Mouse (Mus musculus) olfactory bulb, adult 2 months (tissue): ENCODE data around the gene Sh3bp2. TPM values are rescaled to one million over a fixed set of nuclear protein-coding genes. Genes with fewer than 3 reads are reported as not detected.
"Not testable (repeated sequence)": the region's sequence is repeated elsewhere in the genome, so short reads cannot be mapped to it uniquely, and the experiment has no call there.

ENCODE experiments used
- H3K27ac ChIP-seq: fragments of 200-500 bp; 2 replicates; pipeline ENCODE4 v1.5.1; 2012; ENCODE audit warnings: low read depth, low read length; ENCODE audit not compliant: insufficient read depth
- H3K4me1 ChIP-seq: fragments of 200-500 bp; 2 replicates; pipeline ENCODE4 v1.6.1; 2012; ENCODE audit warnings: low read length; ENCODE audit not compliant: control insufficient read depth, insufficient read depth
- H3K4me3 ChIP-seq: fragments of 200-500 bp; 2 replicates; pipeline ENCODE4 v1.5.1; 2012; ENCODE audit warnings: mild to moderate bottlenecking, low read depth, low read length, moderate library complexity; ENCODE audit not compliant: insufficient read depth
- CTCF ChIP-seq: fragments of 200-500 bp; IDR thresholded peaks from 2 replicates; pipeline ENCODE4 v1.5.1; 2012; ENCODE audit warnings: low read depth, mild to moderate bottlenecking, low read length, moderate library complexity; ENCODE audit not compliant: insufficient read depth
- POLR2A ChIP-seq: fragments of 200-500 bp; IDR thresholded peaks from 2 replicates; pipeline ENCODE4 v1.6.1; 2012; ENCODE audit warnings: mild to moderate bottlenecking, low read depth, low read length, moderate library complexity; ENCODE audit not compliant: insufficient read depth
- WGBS: fragments of 180-500 bp; shearing (Covaris S2); methylation state at CpG from one replicate; pipeline ENCODE4 v1.1.7; 2018; 5-methylcytosine and 5-hydroxymethylcytosine counted together
- polyA plus RNA-seq: library from polyadenylated mRNA; stranded (reverse); fragments of >200 nt; gene quantifications from 2 replicates; pipeline ENCODE4 v1.2.4, GENCODE M21; 2012; ENCODE audit warnings: low replicate concordance; ENCODE audit not compliant: missing spikeins, insufficient read depth, insufficient read length

Gene Sh3bp2
- polyA plus RNA-seq, 1 experiment = not detected

- Histone ChIP-seq H3K4me1 (peaks cover 5% of the 10 kb centered on the region; the same call in 1 of the 2 replicates), H3K27ac (peak within 1 kb of the TSS; percentile 93), H3K4me3 (peak within 1 kb of the TSS; percentile 81)
- no peak for TF ChIP-seq CTCF
- peak; percentile 76 for TF ChIP-seq POLR2A
- under 1% methylated on average over 84 of the region's 84 CpGs for WGBS
Observed at GRCm38 (mm10) chr5:34573268-34574221, 47.9 kb downstream of the Sh3bp2 start, which contains the start of gene Add1. Add1 (plus strand) TSS chr5:34573664.

- Histone ChIP-seq H3K4me3 (peak overlapping the region; percentile 32), H3K4me1 (peaks cover 5% of the 10 kb centered on the region; the same call in 1 of the 2 replicates), H3K27ac (no peak overlapping the region)
- TF ChIP-seq POLR2A (no peak), CTCF (no peak)
- 17% methylated on average over 10 of the region's 10 CpGs for WGBS
Observed at GRCm38 (mm10) chr5:34574721-34575120, 49.1 kb downstream of the Sh3bp2 start.

GRCm38 (mm10) chr5:34576286-34576685 lies 50.6 kb downstream of the Sh3bp2 start:
- H3K27ac ChIP-seq = no peak overlapping the region
- no peak overlapping the region for H3K4me3 ChIP-seq
- no peak for TF ChIP-seq POLR2A
- TF ChIP-seq CTCF = no peak
- WGBS = 76% methylated on average over 1 of the region's 1 CpGs
- peaks cover 5% of the 10 kb centered on the region; the same call in 1 of the 2 replicates for H3K4me1 ChIP-seq

GRCm38 (mm10) chr5:34578038-34578655 lies 52.5 kb downstream of the Sh3bp2 start:
- TF ChIP-seq CTCF (no peak), POLR2A (no peak)

GRCm38 (mm10) chr5:34579377-34579776 lies 53.7 kb downstream of the Sh3bp2 start:
- Histone ChIP-seq H3K4me1 (peaks cover 15% of the 10 kb centered on the region), H3K27ac (no peak overlapping the region), H3K4me3 (no peak overlapping the region)
- no peak for TF ChIP-seq CTCF
- 90% methylated on average over 3 of the region's 3 CpGs for WGBS

More at GRCm38 (mm10) chr5:34578038-34578655, 52.5 kb downstream of the Sh3bp2 start:
- WGBS = 96% methylated on average over 7 of the region's 7 CpGs
- Histone ChIP-seq H3K4me3 (no peak overlapping the region), H3K27ac (no peak overlapping the region), H3K4me1 (peaks cover 13% of the 10 kb centered on the region)

GRCm38 (mm10) chr5:34581671-34582313 lies 56.2 kb downstream of the Sh3bp2 start:
- peak overlapping the region; percentile 49 for H3K27ac ChIP-seq
- 9% methylated on average over 10 of the region's 10 CpGs for WGBS

GRCm38 (mm10) chr5:34582314-34582675 lies 56.7 kb downstream of the Sh3bp2 start:
- TF ChIP-seq CTCF (no peak), POLR2A (no peak)
- 41% methylated on average over 5 of the region's 5 CpGs for WGBS
- Histone ChIP-seq H3K4me3 (no peak overlapping the region), H3K4me1 (peaks cover 9% of the 10 kb centered on the region), H3K27ac (peak overlapping the region; percentile 49)

More at GRCm38 (mm10) chr5:34581671-34582313, 56.2 kb downstream of the Sh3bp2 start:
- H3K4me1 ChIP-seq = peaks cover 12% of the 10 kb centered on the region
- H3K4me3 ChIP-seq = not testable (repeated sequence)

GRCm38 (mm10) chr5:34585216-34585615 lies 59.6 kb downstream of the Sh3bp2 start:
- Histone ChIP-seq H3K4me3 (no peak overlapping the region), H3K27ac (no peak overlapping the region), H3K4me1 (peaks cover 13% of the 10 kb centered on the region)
- 75% methylated on average over 5 of the region's 5 CpGs for WGBS
- TF ChIP-seq CTCF = no peak

- Histone ChIP-seq H3K4me1 (peaks cover 15% of the 10 kb centered on the region), H3K4me3 (no peak overlapping the region), H3K27ac (no peak overlapping the region)
- 79% methylated on average over 5 of the region's 5 CpGs for WGBS
- TF ChIP-seq POLR2A (no peak), CTCF (no peak)
Observed at GRCm38 (mm10) chr5:34587881-34588280, 62.2 kb downstream of the Sh3bp2 start.
